Mouse (Mus musculus) layer of hippocampus, adult 11-12 months (tissue): Measurements from ENCODE around the gene Dagla.

Experiments
- DNase-seq: peaks from one replicate; pipeline ENCODE4 v3.0.0; 2022; ENCODE audit warnings: low spot score

The Dagla gene

GRCm38 (mm10) chr19:10307351-10307750, 2.7 kb upstream of the Dagla start:
- no peak for DNase-seq

- no peak for DNase-seq
These were observed 2.0 kb upstream of the Dagla start for GRCm38 (mm10) chr19:10306521-10307243.

DNA sequence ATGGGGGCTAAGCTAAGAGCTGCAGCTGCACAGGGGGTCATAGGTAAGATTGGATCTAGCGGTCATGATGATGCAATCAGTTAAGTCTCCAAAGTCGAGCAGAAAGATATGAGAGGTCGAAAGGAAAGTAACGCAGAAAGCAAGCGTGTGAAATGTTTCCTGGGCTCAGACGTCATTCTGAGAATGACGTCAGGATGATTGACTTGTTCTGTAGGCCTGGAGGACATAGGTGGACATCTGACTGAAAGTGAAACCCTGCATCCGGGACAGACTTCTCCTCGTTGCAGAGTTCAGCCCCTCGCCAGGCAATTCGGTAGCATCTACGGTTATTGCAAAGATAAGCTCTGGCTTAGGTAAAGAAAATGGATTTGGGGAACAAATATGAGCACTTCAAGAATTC, 963 bp upstream of the Dagla start:
- peak; percentile 28 for DNase-seq

DNA sequence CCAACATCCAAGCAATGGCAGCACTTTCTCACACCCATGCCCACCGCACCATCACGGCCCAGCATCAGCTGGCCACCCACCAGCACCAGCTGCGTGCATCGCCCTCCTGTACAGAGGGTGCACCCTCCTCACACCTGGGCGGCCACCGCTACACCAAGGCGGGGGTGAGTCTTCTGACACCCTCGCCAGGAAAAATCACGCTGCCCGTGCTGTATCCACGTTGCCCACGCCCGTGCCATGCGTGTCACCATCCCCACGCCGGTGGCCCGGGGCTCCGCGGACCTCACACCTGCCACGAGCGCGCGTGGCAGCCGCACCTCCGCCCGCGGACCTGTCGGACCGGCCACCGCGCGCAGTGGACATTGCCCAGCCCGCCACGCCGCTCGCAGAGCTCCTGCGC, 282 bp downstream of the Dagla start:
- DNase-seq, result no peak

DNA sequence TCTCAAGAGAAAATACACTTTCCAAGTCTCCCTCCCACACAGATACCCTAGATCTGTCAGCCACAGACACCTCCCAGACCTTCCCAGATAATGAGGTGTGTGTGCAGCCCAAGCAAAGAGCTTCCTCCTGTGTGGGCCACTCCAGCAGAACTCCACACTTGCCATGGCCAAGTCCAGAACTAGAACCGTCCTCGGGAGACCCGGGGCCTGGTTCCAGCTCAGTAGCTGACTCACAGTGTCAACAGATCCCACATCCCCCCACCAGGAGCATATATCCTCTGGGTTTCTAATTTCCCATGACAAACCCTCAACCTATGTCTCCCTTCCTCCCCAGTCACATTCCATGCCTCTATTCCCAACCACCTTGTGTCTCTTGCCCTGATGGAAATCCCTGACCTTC, 1.8 kb downstream of the Dagla start:
- peak; percentile 33 for DNase-seq

GRCm38 (mm10) chr19:10301866-10302356, 2.8 kb downstream of the Dagla start:
- DNase-seq, result peak; percentile 56

DNA sequence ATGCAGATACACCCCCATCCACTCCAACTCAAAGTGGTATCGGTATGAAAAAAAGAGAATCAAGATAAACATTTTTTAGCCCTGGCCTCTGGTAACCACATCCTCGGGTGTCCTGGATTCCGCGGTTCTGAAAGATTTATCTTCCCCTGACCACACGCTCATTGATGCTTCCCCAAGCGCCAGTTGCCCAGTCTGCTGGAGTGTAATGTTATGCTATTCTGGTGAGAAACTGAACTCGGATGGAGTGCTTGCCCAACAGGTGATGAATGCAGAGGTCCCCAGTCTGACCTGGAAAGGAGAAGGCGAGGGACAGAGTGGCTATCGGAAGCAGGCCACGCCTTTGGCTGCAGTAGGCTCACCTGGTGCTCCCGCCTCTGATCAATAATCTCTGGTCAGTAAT, 3.4 kb downstream of the Dagla start:
- no peak for DNase-seq

- peak; percentile 72 for DNase-seq
These were observed 3.9 kb downstream of the Dagla start for GRCm38 (mm10) chr19:10300809-10301208.

DNA sequence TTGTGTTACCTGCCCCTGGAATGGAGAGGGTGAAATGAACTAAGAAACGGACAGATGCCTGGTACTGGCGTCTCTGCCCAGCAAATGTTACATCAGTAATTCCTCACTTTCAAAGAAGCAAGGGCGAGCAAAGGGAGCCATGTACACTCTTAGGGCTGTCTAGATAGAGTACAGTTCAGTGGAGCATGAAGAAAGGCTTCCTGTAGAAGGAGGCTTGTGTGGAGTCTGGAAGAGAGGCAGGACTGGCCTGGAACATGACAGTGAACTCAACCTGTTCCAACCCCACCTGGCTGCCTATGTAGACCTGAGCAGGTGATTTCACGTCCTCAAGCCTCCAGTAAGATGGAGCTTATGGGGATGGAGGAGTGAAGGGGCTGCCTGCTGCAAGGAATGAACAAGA, 6.4 kb downstream of the Dagla start:
- no peak for DNase-seq

DNA sequence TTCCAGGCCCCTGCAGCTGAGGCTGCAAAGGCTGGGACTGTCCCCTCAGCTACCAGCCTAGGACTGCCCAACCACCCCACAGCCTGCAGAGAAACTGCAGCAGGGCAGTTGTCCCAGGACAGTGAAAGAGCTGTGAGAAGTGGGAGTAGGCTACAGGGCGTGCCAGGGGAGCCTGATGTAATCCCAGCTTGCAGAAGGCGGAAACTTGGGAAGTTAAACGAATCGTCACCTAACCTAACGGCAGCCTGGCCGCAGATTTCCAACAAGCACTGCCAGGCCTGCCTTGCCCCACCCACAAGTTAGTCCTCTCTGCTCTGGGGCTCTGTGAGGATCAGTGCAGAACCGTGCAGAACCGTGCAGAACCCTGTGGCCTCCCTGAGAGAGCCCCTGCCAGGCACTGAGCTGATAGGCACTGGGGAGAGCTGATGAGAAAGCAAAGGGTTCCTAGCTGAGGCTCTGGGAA, 7.6 kb downstream of the Dagla start:
- DNase-seq, result peak; percentile 44

GRCm38 (mm10) chr19:10296306-10296705, 8.4 kb downstream of the Dagla start:
- DNase-seq, result peak; percentile 30

- DNase-seq, result peak; percentile 59
These were observed 9.8 kb downstream of the Dagla start for GRCm38 (mm10) chr19:10294631-10295562.

GRCm38 (mm10) chr19:10293987-10294386, 10.7 kb downstream of the Dagla start:
- DNase-seq, result no peak

GRCm38 (mm10) chr19:10291896-10292490, 12.7 kb downstream of the Dagla start:
- no peak for DNase-seq

DNA sequence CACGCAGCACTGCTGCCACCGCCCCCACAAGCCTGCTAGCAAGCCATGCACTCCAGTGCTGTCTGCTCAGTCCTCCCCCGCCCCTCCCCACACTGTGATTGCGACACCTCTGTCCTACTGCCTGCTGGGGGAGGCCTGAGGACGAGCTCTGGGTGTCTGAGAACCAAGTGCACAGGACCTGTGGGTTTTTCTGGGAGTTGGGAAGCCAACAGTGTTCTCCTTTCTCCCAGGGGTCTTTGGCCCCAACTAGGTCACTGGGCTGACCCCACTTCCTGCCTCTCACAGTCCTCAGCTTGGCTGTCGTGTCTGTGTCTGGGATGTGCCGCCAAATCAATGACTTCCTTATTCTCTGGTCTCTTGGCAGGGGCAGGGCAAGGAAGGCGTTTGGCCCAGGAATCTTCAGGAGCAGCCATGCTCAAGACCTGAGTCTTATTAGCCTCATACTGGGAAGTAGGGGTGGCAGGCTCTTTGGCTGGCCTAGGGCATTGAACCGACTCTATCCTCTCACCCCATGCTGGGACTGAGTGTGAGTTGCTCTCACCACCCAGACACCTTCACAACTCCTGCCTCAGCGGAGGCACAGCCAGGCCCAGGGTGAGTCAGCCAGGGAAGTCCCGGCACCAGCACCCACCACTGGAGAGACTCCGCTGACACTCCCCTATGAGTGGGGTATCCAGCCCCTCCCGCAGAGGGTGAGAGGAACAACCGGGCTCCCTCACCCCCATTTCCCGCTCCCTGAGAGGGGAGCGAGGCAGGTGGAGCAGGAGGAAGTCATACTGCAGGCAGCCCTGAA, 14.3 kb downstream of the Dagla start:
- peak; percentile 71 for DNase-seq

DNA sequence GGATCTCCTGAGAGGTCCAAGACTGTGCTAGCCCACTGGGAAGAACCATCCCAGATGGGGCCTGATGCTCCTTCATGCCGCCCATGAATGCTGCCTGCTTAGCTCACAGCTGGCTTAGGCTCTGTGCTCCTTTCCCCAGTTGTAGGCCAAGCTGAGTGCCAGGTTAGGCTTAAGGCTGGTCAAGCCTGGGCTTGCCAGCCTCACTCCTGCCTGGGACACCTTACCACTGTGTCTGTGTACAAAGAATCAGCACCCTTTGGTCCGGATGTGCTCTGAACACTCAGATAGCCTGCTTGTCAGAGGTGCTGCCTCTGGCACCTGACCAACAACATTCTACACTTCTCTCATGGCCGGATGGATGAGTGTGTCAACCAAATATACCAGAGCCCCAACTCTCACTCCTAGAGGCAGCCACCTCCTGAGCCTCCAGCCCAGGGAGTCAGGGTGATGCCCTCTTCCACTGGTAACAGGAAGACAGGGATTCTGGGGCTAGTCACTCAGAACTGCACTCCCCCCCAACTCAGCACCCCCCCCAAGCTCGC, 15.0 kb downstream of the Dagla start:
- no peak for DNase-seq

DNA sequence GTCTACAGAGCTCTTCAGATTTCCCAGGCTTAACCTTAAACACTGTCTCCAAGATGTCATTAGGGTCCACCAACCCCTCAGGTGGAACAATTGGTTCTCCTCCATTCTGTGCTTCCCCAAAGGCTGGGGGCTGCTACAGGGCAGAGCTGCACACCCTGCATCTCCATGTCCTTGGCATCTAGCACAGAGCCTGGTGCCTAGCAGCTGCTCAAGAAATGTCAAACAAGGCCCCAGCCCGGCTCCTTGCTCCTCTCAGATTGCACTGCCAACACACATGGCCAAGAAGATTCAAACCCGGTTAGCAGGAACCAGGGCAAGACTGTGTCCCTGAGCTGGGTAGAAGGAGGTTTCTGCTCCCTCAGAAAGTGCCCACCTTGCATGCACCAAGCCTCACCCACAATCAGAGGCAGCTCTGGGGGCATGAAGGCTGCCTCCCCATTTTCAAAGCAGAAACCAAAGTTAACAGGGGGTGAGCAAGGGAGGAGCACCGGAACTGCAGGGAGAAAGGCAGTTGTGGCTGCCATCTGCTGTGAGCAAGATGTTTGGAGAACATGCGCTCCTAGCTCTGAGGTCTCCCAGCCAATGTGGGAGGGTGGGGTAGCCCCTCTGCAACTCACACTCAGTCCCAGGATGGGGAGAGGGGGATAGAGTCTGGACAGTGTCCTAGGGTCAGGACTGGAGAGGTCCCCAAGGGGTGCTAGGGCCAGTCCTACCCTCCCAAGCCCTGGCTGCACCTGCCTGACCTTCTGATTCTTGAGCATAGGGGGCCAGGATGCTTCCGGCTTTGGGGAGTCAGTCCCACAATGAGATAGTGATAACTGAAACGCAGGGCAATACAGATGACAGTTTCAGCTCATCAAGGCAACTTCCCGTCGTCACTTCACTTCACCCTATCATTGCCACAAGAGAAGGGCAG, 16.3 kb downstream of the Dagla start:
- DNase-seq, result no peak

- DNase-seq, result no peak
These were observed 18.2 kb downstream of the Dagla start for GRCm38 (mm10) chr19:10286458-10286872.

DNA sequence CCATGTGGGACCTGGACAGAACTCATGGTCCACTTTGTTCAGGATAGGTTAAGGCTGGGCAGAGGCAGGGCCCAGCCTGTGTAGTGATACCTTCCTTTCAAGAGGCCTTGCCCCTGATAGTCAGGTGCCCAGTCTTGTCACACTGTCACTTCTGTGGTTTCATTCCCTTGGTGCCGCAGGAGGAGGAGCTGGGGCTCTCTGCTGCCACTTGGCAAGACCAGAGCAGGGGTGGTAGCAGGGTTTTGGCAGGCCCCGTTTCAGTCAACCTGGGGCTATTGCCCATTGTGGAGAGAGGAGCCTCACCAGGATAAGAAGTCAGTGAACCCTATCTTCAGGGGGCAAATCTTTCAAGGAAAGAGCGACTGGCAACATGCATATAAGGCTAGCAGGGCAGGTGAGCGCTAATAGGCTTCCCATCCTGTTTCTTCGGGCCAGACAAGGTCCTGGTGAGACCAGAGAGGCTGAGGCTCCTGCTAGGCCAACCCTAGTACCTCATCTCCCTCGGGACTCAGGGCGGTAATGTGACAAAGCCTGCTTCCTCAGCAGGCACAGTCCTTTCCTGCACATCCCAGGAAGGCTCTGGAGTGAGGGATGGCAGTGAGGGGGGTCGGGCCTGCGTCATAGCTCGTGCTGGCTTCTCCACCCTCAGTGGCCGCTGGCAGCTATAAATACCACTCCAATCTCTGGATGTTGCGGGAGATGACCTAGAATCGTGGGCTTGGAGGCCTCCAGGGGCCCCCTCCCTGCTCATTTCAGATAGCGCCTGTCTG, 23.7 kb downstream of the Dagla start:
- DNase-seq, result no peak

- no peak for DNase-seq
These were observed 25.0 kb downstream of the Dagla start for GRCm38 (mm10) chr19:10279668-10280067.
